Mouse (Mus musculus) kidney, postnatal 4 days (tissue): Measurements from ENCODE around the gene Hoxc10.

ENCODE experiments used
- DNase-seq, 2 experiments: peaks; one replicate each; pipeline ENCODE4 v3.0.0; 2021; ENCODE audit warnings: mixed read lengths in 2 of 2

Gene Hoxc10

GRCm38 (mm10) chr15:103011928-103012486 lies 45.4 kb downstream of the Hoxc10 start:
- DNase-seq = peak; percentile 68 to 74

GRCm38 (mm10) chr15:103013238-103013984 lies 46.8 kb downstream of the Hoxc10 start:
- DNase-seq = peak; percentile 74 to 80

- peak; percentile 77 to 86 for DNase-seq
Observed at GRCm38 (mm10) chr15:103014166-103015008, 47.8 kb downstream of the Hoxc10 start.

GRCm38 (mm10) chr15:103015009-103015399 lies 48.4 kb downstream of the Hoxc10 start:
- DNase-seq = peak; percentile 55 to 73

GRCm38 (mm10) chr15:103015406-103016166 lies 49.0 kb downstream of the Hoxc10 start:
- DNase-seq = peak; percentile 52 to 68

- DNase-seq = peak; percentile 36 to 54
Observed at GRCm38 (mm10) chr15:103018636-103019035, 52.0 kb downstream of the Hoxc10 start, which contains the start of gene Hoxc4. Gene Hoxc4, plus strand, starts transcription at chr15:103018934.

- no peak for DNase-seq
Observed at GRCm38 (mm10) chr15:103020899-103021418, 54.4 kb downstream of the Hoxc10 start.
